Mouse (Mus musculus): ENCODE measurements around the gene Ppp1r13l.

- no peak for TF ChIP-seq CTCF (IDR thresholded peaks at IDR 0.05; ENCODE audit: control insufficient read depth, insufficient read depth, low read length)
- TF ChIP-seq POLR2A (IDR thresholded peaks at IDR 0.05; ENCODE audit: borderline replicate concordance, control insufficient read depth, low read depth, low read length) = no peak
Measured at GRCm38 (mm10) chr7:19376019-19376418, 16.5 kb downstream of the Ppp1r13l start.
